Mouse (Mus musculus): ENCODE data around the gene Fut1.

Gene Fut1

DNA sequence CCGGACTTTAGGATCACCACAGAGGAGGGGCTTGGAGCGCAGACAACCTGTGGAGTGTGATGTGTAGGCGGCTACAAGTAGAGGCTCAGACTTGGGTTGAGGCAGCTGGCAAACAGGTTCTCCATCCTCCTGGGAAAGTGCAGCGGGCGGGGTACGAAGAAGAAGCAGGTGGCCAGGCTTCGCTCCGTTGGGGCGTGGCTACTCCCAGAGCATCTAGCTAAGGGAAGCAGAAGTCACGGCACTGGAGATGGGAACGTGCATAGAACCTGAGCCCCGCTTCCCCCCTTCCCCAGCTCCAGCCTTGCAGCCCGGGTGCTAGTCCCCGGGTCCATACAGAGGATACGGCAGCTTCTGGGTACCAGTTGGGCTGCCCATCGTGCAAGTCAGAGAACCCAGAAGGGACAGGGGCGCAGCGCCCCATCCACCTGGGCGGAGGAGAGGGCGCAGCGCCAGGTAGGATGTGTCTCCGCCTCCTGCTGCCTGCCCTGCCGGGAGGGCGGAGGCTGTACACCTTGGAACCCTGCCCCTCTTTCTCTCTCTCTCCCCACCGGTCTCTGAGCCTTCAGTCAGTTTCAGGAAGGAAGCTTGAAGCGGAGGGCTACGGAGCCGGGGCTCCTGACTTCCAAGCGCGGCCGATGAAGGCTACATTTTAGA is at the start of gene Fut1:
TSS of gene Fut1 (plus strand) at position 248 of the 654 bp plus-strand sequence.
- no peak for DNase-seq (ENCODE audit: low read depth)

- peak; percentile 94 for DNase-seq (ENCODE audit: low read depth)
Measured at GRCm38 (mm10) chr7:45567780-45568516, 49.1 kb upstream of the Fut1 start.

DNA sequence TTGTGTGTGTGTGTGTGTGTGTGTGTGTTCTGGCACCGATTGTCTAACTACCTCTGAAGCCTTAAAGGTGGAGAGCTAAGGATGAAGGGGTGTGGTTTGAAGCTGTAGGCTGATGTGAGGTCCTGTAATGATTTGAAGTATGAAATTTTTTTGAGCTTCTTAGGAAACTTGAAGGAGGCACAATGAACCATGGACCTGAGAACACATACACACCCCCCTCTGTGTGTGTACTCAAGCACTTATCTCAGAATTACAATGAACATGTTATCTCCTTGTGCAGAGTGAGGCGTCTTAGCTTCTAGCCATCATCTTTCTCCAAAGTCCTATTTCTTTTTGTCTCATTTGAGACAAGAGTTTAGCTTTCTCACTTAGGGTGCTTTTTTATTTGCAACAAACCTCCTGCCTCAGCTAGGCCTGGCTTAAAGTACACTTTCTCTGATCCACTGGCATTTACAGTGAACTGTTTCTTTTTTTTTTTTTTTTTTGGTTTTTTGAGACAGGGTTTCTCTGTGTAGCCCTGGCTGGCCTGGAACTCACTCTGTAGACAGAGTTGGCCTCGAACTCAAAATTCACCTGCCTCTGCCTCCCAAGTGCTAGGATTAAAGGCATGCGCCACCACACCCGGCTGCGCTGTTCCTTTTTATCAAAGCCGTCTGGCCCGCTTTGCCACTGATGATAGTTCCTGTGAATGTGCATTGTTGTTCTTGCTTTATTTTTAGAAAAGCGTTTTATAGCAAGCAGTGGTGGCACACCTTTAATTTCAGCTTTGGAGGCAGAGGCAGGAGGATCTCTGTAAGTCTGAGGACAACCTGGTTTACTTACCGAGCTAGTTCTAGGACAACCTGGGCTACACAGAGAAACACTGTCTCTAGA is 48.3 kb upstream of the Fut1 start:
- no peak for DNase-seq (ENCODE audit: low read depth)

GRCm38 (mm10) chr7:45570103-45570741 is 46.9 kb upstream of the Fut1 start, which contains the start of gene Bcat2:
Gene Bcat2 (plus strand): TSS chr7:45570153.
- peak; percentile 85 for DNase-seq (ENCODE audit: low read depth)

DNA sequence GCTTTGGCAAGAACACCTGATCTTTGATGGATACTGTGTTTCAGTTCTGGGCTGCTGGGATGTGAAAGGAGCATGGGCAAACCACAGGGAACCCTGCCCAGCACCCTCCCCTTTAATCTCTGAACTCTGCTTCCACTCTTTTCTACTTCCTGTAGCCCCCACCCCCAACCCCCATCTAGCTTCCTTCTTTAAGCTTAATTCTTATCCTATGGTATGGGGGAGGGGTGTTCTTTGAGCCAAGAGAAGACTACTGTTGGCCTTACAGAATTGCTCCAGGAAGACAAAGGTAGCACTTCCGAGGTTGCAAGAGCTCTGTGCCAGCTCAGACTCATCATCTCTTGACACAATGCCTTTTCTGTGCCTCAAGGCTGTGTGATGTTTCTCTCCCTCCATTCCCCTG is 45.1 kb upstream of the Fut1 start:
- peak; percentile 35 for DNase-seq (ENCODE audit: low read depth)

DNA sequence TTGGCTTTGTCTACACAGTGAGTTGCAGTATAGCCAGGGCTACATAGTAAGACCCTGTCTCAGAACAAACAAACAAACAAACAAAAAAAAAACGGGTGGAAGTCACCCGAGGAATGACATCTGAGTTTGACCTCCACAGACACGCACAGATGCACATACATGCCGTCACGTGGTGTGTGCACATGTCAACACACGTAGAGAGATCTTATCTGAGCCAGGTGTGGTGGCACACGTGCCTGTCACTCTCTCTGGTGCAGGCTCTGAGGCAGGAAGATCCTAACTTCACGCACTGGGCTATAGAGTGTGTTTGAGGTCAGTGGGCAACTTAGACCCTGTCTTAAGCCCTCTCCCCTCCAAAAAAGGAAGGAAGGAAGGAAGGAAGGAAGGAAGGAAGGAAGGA is 43.1 kb upstream of the Fut1 start:
- peak; percentile 70 for DNase-seq (ENCODE audit: low read depth)

- DNase-seq (ENCODE audit: low read depth): no peak
Measured at GRCm38 (mm10) chr7:45574472-45575379, 42.4 kb upstream of the Fut1 start.

DNA sequence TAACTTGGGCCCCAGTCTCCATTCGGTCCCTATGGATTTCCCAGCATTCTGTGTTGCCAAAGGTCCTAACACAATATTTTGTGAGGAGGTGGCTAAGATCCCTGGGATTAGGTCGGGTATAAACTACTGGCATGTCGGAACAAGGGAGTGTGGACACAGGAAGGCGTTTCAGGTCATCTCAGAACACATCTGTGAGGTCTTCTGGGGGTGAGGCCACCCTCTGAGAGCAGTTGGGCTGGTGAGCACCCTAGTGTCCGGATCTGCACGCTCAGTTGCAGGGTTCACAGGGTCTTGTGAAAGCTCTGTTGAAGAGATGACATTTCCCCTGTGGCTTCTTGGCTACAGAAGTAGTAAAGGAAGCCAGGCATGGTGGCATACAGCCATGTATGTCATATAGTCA is 31.2 kb upstream of the Fut1 start:
- DNase-seq (ENCODE audit: low read depth): no peak

DNA sequence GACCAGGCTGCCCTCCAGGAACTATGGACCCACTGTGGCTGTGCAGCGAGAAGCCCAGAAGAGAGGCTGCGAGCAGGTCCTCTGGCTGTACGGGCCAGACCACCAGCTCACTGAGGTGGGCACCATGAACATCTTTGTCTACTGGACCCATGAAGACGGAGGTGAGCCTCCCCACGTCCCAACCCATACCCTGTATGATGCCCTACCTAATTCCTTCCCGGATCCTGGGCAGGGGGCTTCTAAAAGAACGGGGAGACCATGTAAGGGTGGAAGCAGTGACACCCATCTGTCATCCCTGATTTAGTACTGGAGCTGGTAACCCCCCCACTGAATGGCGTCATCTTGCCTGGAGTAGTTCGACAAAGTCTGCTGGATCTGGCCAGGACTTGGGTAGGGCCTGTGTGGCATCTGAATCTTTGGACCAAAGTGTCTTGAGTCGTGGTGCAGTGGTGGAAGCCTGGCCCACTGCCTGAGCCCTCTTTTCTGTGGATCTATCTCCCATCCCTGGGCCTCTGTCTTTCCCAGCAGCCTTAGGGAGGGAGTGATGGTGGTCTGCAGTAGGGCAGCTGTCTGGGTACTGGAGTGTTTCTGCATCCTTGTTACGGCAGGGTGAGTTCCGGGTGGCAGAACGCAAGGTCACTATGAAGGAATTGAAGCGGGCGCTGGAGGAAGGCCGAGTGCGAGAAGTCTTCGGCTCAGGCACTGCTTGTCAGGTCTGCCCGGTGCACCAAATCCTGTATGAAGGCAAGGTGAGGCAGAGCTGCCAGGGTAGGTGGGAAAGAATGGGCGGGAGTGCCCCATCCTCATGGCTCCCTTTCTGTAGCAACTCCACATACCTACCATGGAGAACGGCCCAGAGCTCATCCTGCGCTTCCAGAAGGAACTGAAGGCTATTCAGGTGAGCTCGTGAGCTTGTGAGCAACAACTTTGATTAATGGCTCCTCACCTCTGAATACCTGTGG is 29.2 kb upstream of the Fut1 start:
- DNase-seq (ENCODE audit: low read depth): no peak

DNA sequence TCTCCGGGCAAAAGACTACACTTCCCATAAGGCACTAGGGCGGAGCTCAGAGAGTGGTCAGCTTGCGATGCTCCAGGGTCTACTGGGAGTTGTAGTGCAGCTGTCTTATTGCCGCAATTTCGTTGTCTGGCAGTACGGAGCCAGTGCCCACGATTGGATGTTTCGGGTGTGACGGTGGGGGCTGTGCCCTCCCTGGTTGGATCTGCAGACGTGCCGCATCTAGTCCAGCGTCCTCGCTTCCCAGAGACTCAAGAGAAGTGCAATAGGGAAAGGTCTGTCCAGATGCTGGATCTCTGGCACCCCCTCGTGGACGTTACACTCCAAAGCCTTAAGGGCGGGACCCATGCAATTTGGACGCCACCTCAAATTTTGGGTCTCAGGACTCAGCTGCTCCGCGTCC is 27.9 kb upstream of the Fut1 start:
- DNase-seq (ENCODE audit: low read depth): peak; percentile 91

DNA sequence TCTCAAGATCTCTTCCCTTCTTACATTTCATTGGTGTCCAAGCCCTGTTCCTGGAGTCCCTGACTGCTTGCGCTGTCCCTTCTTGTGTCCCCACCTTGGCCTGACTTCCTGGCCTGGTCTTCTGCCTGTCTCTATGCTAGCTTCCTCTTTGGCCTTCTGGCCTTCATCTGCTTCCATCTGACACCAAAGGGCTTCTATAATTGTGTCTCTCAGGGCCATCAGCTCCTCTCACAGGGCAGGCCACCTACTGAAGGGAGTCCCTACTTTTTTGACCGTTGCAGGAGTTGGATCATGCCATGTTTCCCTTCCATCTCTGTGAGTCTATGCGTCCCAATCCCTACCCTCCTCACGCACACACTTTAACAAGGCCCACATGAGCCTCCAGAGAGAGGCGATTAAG is 27.2 kb upstream of the Fut1 start:
- peak; percentile 10 for DNase-seq (ENCODE audit: low read depth)

GRCm38 (mm10) chr7:45590874-45591273 is 26.2 kb upstream of the Fut1 start:
- peak; percentile 67 for DNase-seq (ENCODE audit: low read depth)

GRCm38 (mm10) chr7:45591880-45592279 is 25.2 kb upstream of the Fut1 start:
- peak; percentile 87 for DNase-seq (ENCODE audit: low read depth)

- DNase-seq (ENCODE audit: low read depth): peak; percentile 90
Measured at GRCm38 (mm10) chr7:45593118-45593815, 23.8 kb upstream of the Fut1 start.

DNA sequence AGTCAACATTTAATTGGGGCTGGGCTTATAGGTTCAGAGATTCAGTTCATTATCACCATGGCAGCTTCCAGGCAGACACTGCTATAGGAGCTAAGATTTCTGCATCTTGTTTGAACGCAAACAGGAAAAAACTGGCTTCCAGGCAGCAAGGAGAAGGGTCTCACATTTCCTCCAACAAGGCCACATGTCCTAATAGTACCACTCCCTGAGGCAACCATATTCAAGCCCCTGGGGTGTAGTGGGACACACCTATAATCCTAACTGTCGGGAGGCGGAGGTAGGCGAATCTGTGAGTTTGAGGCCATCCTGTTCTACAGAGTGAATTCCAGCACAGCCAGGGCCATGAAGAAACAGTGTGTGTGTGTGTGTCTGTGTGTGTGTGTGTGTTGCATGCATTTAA is 21.9 kb upstream of the Fut1 start:
- DNase-seq (ENCODE audit: low read depth): no peak

DNA sequence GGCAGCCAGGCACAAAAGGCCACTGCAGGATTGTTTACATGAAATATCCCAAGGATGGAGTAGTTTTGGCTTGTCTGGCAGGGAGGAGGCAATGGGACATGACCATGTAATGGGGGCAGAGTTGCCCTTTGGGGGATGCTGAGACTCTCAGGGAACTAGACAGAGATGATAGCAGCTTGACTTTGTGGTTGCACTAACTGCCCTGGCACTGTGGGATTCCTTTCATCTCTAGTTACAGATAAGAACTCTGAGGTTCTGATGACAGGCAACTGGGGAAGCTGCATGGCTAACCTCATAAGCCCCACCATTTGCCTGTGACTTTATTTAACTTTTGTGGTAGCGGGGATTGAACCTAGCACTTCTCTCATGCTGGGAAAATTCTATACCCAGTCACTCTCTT is 21.0 kb upstream of the Fut1 start:
- DNase-seq (ENCODE audit: low read depth): no peak

GRCm38 (mm10) chr7:45597013-45597412 is 20.1 kb upstream of the Fut1 start:
- no peak for DNase-seq (ENCODE audit: low read depth)

DNA sequence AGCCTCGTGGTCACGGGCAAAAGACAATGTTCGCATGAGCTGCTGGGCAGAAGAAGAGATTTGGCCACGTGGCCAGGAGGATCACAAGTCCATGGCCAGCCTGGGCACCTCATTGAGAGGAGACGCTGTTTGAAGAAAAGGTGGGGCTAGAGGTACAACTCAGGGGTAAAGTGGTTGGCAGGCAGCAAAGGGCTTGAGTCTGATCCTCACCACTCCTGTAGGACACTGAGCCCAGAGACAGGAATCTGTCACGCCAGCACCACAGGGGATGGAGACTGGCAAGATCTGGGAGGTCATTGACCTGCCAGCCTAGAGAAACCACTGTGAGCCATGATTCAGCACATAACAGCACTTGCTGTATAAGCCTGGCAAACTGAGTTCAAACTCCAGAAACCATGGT is 19.6 kb upstream of the Fut1 start:
- DNase-seq (ENCODE audit: low read depth): no peak
